Comparison of ENCODE assay signal across 9 mouse cellular contexts in the genomic region with DNA sequence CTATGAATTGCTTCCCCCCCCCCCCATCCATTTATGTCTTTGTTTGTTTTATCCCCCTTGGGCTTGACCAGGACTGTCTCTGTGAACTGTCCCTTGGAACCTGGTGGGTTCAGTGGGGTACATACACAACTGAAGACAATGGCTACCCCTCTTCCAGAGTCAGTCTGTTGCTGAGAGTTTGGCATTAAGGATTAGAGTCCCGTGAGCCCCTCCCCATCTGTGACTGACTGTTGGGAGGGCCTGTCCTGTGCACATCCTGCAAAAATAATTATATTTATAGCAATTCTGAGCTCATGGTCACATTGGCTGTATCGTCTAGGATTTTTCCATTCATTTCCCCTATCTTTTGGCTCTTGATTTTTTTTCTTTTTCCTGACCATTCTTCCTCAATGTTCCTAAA. TPM values are rescaled to one million over a fixed set of nuclear protein-coding genes. Genes with fewer than 3 reads are reported as not detected.
A peak's percentile ranks its signal among the peaks of the same experiment; 100 is the strongest.
DNase-seq lines count a peak whose midpoint lies in the region; ATAC-seq and TF ChIP-seq lines count a peak whose summit lies in the region.
"Had no signal": no experiment of that assay in that cellular context is flagged by ENCODE, and none has a peak within 500 bp of the region (broad histone marks: within the 10 kb centered on the region; RNA-seq: fewer than 3 reads in every experiment).

No protein-coding gene starts in this region.

- H3K27ac ChIP-seq in cerebellum, adult 2 months (ENCODE audit: insufficient read depth, low read length), result peak overlapping the region; percentile 61; the same call in 1 of the 2 replicates
- no peak overlapping the region for H3K27ac ChIP-seq in CH12.LX (ENCODE audit: insufficient read depth, low read depth)
- H3K27ac ChIP-seq in embryonic fibroblast, embryonic 13.5 days (ENCODE audit: insufficient read depth, low read length), result peak overlapping the region; percentile 29; the same call in 1 of the 2 replicates
- H3K27ac ChIP-seq in hindbrain, postnatal 0 days, result peak overlapping the region; percentile 99

- TF ChIP-seq CTCF in cerebellum, adult 2 months (IDR thresholded peaks at IDR 0.05; ENCODE audit: borderline replicate concordance, insufficient read depth, low read depth, low read length), result no peak
- no peak for TF ChIP-seq CTCF in CH12.LX (conservative IDR thresholded peaks at IDR 0.05 in 1 of 2, IDR thresholded peaks at IDR 0.05 in 1 of 2; ENCODE audit: low read depth in 2 of 2, low read length in 2 of 2)
- TF ChIP-seq CTCF in embryonic fibroblast, embryonic 13.5 days (IDR thresholded peaks at IDR 0.05; ENCODE audit: borderline replicate concordance, insufficient read depth, low read length), result no peak
- no peak for TF ChIP-seq CTCF in hindbrain, postnatal 0 days (IDR thresholded peaks at IDR 0.05; ENCODE audit: low read depth)

- peak overlapping the region; percentile 87 for H3K4me3 ChIP-seq in cerebellum, adult 2 months (replicated peaks; ENCODE audit: insufficient read depth, low read depth, low read length)
- H3K4me3 ChIP-seq in CH12.LX (replicated peaks in 1 of 3; ENCODE audit: low read depth in 2 of 3, low read length in 2 of 3, poor library complexity in 1 of 3), result peak overlapping the region; percentile 64 to 85 (median 78)
- peak overlapping the region; percentile 79 for H3K4me3 ChIP-seq in embryonic fibroblast, embryonic 13.5 days (ENCODE audit: insufficient read depth, low read length)
- H3K4me3 ChIP-seq in hindbrain, postnatal 0 days (ENCODE audit: low read length), result peak overlapping the region; percentile 78

- H3K79me2 ChIP-seq in CH12.LX (replicated peaks; ENCODE audit: control insufficient read depth, extremely low read depth, insufficient read depth, poor library complexity, severe bottlenecking), result no peaks in the 10 kb centered on the region

- in situ Hi-C loops in CH12.LX (cut with MboI; ENCODE audit: low pct_ligation_motif_present, low pct_unique_long_range_greater_than_20kb, low sequenced_read_pairs), result no loop called here

- WGBS in cerebellum, adult 2 months, result 0% methylated on average over 2 of the region's 2 CpGs
- 14% methylated on average over 2 of the region's 2 CpGs for WGBS in hindbrain, postnatal 0 days

- no peak for TF ChIP-seq RAD21 in CH12.LX (IDR thresholded peaks at IDR 0.05; ENCODE audit: low read depth, low read length)

- peak overlapping the region; percentile 50 for H3K9ac ChIP-seq in CH12.LX (ENCODE audit: insufficient read depth, low read depth)
- peak overlapping the region; percentile 93 for H3K9ac ChIP-seq in hindbrain, postnatal 0 days (replicated peaks; ENCODE audit: low read length)

- no peaks in the 10 kb centered on the region for H3K27me3 ChIP-seq in cerebellum, adult 2 months (ENCODE audit: control insufficient read depth, insufficient read depth, low read length)
- H3K27me3 ChIP-seq in CH12.LX (replicated peaks), result no peaks in the 10 kb centered on the region
- no peaks in the 10 kb centered on the region for H3K27me3 ChIP-seq in hindbrain, postnatal 0 days (ENCODE audit: insufficient read depth, low read length)
- H3K27me3 ChIP-seq: Patski had no signal

- DNase-seq in cerebellum, adult 2 months, result peak; percentile 25 to 34
- DNase-seq in cerebellum, adult 8-10 months, result no peak
- DNase-seq in CH12.LX (ENCODE audit: extremely low read depth), result no peak
- DNase-seq in hindbrain, postnatal 0 days (ENCODE audit: low spot score), result peak; percentile 7
- peak; percentile 5 for DNase-seq in lung, postnatal 25 days (ENCODE audit: low spot score)
- no peak for DNase-seq in gastrocnemius, postnatal 10 days
- no peak for DNase-seq in thymus, postnatal 0 days (ENCODE audit: low spot score)

- H3K36me3 ChIP-seq in CH12.LX (replicated peaks in 1 of 2; ENCODE audit: control insufficient read depth in 1 of 2, insufficient read depth in 1 of 2, low read length in 1 of 2), result no peaks in the 10 kb centered on the region
- no peaks in the 10 kb centered on the region for H3K36me3 ChIP-seq in hindbrain, postnatal 0 days (ENCODE audit: insufficient read depth, low read length)

- ATAC-seq in hindbrain, postnatal 0 days, result peak; percentile 32

- dilution Hi-C loops in CH12.LX (cut with MboI; ENCODE audit: extremely low pct_ligation_motif_present, extremely low pct_unique_long_range_greater_than_20kb, low sequenced_read_pairs), result no loop called here

- H3K9me3 ChIP-seq in CH12.LX (replicated peaks; ENCODE audit: low read length), result no peaks in the 10 kb centered on the region
- H3K9me3 ChIP-seq in hindbrain, postnatal 0 days (ENCODE audit: low read length), result no peaks in the 10 kb centered on the region

- no peak for TF ChIP-seq POLR2A in cerebellum, adult 2 months (IDR thresholded peaks at IDR 0.05; ENCODE audit: borderline replicate concordance, insufficient read depth, low read length)
- no peak for TF ChIP-seq POLR2A in CH12.LX (IDR thresholded peaks at IDR 0.05; ENCODE audit: low read depth, low read length)
- TF ChIP-seq POLR2A in embryonic fibroblast, embryonic 13.5 days (IDR thresholded peaks at IDR 0.05; ENCODE audit: low read depth, low read length), result no peak

- H3K4me1 ChIP-seq in cerebellum, adult 2 months (ENCODE audit: control insufficient read depth, insufficient read depth, low read length), result no peaks in the 10 kb centered on the region; the same call in 1 of the 2 replicates
- peaks cover 4 to 18% of the 10 kb centered on the region in 2 experiments; a peak in 3 of 4 replicates for H3K4me1 ChIP-seq in CH12.LX (ENCODE audit: control insufficient read depth in 1 of 2, insufficient read depth in 2 of 2)
- no peaks in the 10 kb centered on the region for H3K4me1 ChIP-seq in embryonic fibroblast, embryonic 13.5 days (ENCODE audit: control insufficient read depth, insufficient read depth, low read length)
- H3K4me1 ChIP-seq in hindbrain, postnatal 0 days (ENCODE audit: insufficient read depth, low read length), result peaks cover 11% of the 10 kb centered on the region; the same call in 1 of the 2 replicates

- peak overlapping the region; percentile 76; the same call in 1 of the 2 replicates for H3K4me2 ChIP-seq in CH12.LX (ENCODE audit: insufficient read depth, low read depth, poor library complexity, severe bottlenecking)
- peak overlapping the region; percentile 71 for H3K4me2 ChIP-seq in hindbrain, postnatal 0 days (ENCODE audit: low read depth, low read length)

- TF ChIP-seq EP300 in CH12.LX (IDR thresholded peaks at IDR 0.05; ENCODE audit: low read length), result no peak

TF ChIP-seq in CH12.LX, 34 proteins besides CTCF, POLR2A, EP300 and RAD21:
- no peak for TF ChIP-seq USF2 (conservative IDR thresholded peaks at IDR 0.05; ENCODE audit: low read depth, low read length)
- TF ChIP-seq NELFE (IDR thresholded peaks at IDR 0.05; ENCODE audit: low read depth, low read length), result no peak
- no peak for TF ChIP-seq PAX5 (IDR thresholded peaks at IDR 0.05; ENCODE audit: low read length)
- no peak for TF ChIP-seq CHD1 (IDR thresholded peaks at IDR 0.05; ENCODE audit: low read depth, low read length)
- no peak for TF ChIP-seq TBP (conservative IDR thresholded peaks at IDR 0.05; ENCODE audit: low read depth, low read length)
- TF ChIP-seq MAFK (IDR thresholded peaks at IDR 0.05; ENCODE audit: insufficient replicate concordance, low read length), result no peak

RNA-seq across cellular contexts. Expression of gene Lancl2, which starts 1.4 kb away (rescaled TPM):
- 46.7 and 48.4 TPM in 2 replicates for polyA plus RNA-seq in cerebellum, adult 2 months (2012; rRNA removed)
- total RNA-seq in CH12.LX (2012; rRNA removed), result 12.2 and 13.8 TPM in 2 replicates
- total RNA-seq in CH12.LX (2014; rRNA removed), result 24.3 and 25.0 TPM in 2 replicates
- 17.7 and 19.1 TPM in 2 replicates for polyA plus RNA-seq in CH12.LX (2012; ENCODE audit: insufficient read length, low read depth)
- polyA plus RNA-seq in embryonic fibroblast, embryonic 13.5 days (2011; ENCODE audit: insufficient read length, low read depth, missing spikeins), result 17.3 and 23.2 TPM in 2 replicates
- 82.3 and 88.6 TPM in 2 replicates for total RNA-seq in hindbrain, postnatal 0 days (2014; rRNA removed)
- polyA plus RNA-seq in hindbrain, postnatal 0 days (2015; fragmentation: Nextera tagmentation; extraction: Ambion mirVana), result 70.5 and 76.8 TPM in 2 replicates
- 10 to 100 TPM; 15.1 to 15.8 TPM for total RNA-seq in gastrocnemius, postnatal 10 days (2021)
- 14.0 and 14.5 TPM in 2 replicates for polyA plus RNA-seq in thymus, postnatal 0 days (2015; fragmentation: Nextera tagmentation; extraction: Ambion mirVana)

RNA-seq across cellular contexts. Expression of gene Pyurf, which starts 11.8 kb away (rescaled TPM):
- 23.1 and 23.7 TPM in 2 replicates for polyA plus RNA-seq in cerebellum, adult 2 months (2012; rRNA removed)
- total RNA-seq in CH12.LX (2012; rRNA removed) (6.4 and 6.8 TPM in 2 replicates), CH12.LX (2014; rRNA removed) (12.4 and 13.4 TPM in 2 replicates)
- polyA plus RNA-seq in CH12.LX (2012; ENCODE audit: insufficient read length, low read depth), result 5.7 and 6.8 TPM in 2 replicates
- polyA plus RNA-seq in embryonic fibroblast, embryonic 13.5 days (2011; ENCODE audit: insufficient read length, low read depth, missing spikeins), result 6.5 and 7.1 TPM in 2 replicates
- total RNA-seq in hindbrain, postnatal 0 days (2014; rRNA removed), result 14.7 and 16.8 TPM in 2 replicates
- polyA plus RNA-seq in hindbrain, postnatal 0 days (2015; fragmentation: Nextera tagmentation; extraction: Ambion mirVana), result 15.0 and 16.1 TPM in 2 replicates
- 10 to 100 TPM; 12.4 to 13.0 TPM for total RNA-seq in gastrocnemius, postnatal 10 days (2021)
- 7.4 and 8.3 TPM in 2 replicates for polyA plus RNA-seq in thymus, postnatal 0 days (2015; fragmentation: Nextera tagmentation; extraction: Ambion mirVana)

Comparison
In these comparisons a context has a peak if more than half of its experiments do, and no peak if none do; other contexts are left out.
1. DNase-seq: peak in cerebellum, adult 2 months (2 of 2), hindbrain, postnatal 0 days (single experiment) and lung, postnatal 25 days (single experiment); none in cerebellum, adult 8-10 months (single experiment), CH12.LX (single experiment), gastrocnemius, postnatal 10 days (single experiment) and thymus, postnatal 0 days (single experiment).
2. Peak in every context shown above with its lines, with median percentiles within 50 percentile points of each other: H3K4me3 ChIP-seq.